ENCODE assay signal across 27 mouse cellular contexts in genomic region chr5:12442176-12443105, GRCm38 (mm10). TPM values are rescaled to one million over a fixed set of nuclear protein-coding genes. Genes with fewer than 3 reads are reported as not detected.
A peak's percentile ranks its signal among the peaks of the same experiment; 100 is the strongest.
DNase-seq lines count a peak whose midpoint lies in the region; ATAC-seq lines count a peak whose summit lies in the region.
"Had no signal": no experiment of that assay in that cellular context is flagged by ENCODE, and none has a peak within 500 bp of the region (broad histone marks: within the 10 kb centered on the region; RNA-seq: fewer than 3 reads in every experiment).

No protein-coding gene starts in this region.

- ATAC-seq in kidney, embryonic 16.5 days (ENCODE audit: low FRiP score, low TSS enrichment), result peak; percentile 93
- ATAC-seq in limb, embryonic 12.5 days (ENCODE audit: insufficient number of reproducible peaks, insufficient read depth, low FRiP score, low TSS enrichment, low read depth), result peak; percentile 56; the same call in 1 of the 2 replicates
- ATAC-seq in neural tube, embryonic 15.5 days (ENCODE audit: low FRiP score), result peak; percentile 59; the same call in 1 of the 2 replicates
- no peak for ATAC-seq in liver, embryonic 11.5 days (replicated peaks; ENCODE audit: low FRiP score)
- ATAC-seq: forebrain, embryonic 15.5 days had no signal

- H3K4me3 ChIP-seq in kidney, embryonic 16.5 days (ENCODE audit: low read length), result no peak overlapping the region
- H3K4me3 ChIP-seq in limb, embryonic 12.5 days (replicated peaks), result no peak overlapping the region
- H3K4me3 ChIP-seq in neural tube, embryonic 15.5 days (replicated peaks), result no peak overlapping the region
- H3K4me3 ChIP-seq in liver, embryonic 11.5 days (ENCODE audit: low read depth, low read length), result no peak overlapping the region
- H3K4me3 ChIP-seq: embryonic facial prominence, embryonic 10.5 days; forebrain, embryonic 15.5 days; heart, adult 2 months; heart, embryonic 13.5 days; liver, embryonic 13.5 days; midbrain, embryonic 12.5 days had no signal

- no peak overlapping the region for H3K9ac ChIP-seq in kidney, embryonic 16.5 days (replicated peaks; ENCODE audit: low read length)
- no peak overlapping the region for H3K9ac ChIP-seq in limb, embryonic 12.5 days (replicated peaks)
- H3K9ac ChIP-seq in neural tube, embryonic 15.5 days (replicated peaks), result no peak overlapping the region
- no peak overlapping the region for H3K9ac ChIP-seq in liver, embryonic 11.5 days (ENCODE audit: low read depth, low read length)
- H3K9ac ChIP-seq: forebrain, embryonic 15.5 days; heart, embryonic 13.5 days; hindbrain, embryonic 14.5 days; liver, embryonic 13.5 days; midbrain, embryonic 12.5 days had no signal

- no peak for DNase-seq in kidney, adult 18-20 months
- DNase-seq in embryo, embryonic 11.5 days (ENCODE audit: low read depth, low spot score), result peak; percentile 17
- DNase-seq in liver, embryonic 11.5 days (ENCODE audit: low spot score), result no peak
- no peak for DNase-seq in testis, postnatal 10 days (ENCODE audit: low spot score)
- DNase-seq: adrenal gland, postnatal 10 days; B cell, adult 2 months; cerebellum, adult 18-20 months; cerebellum, postnatal 14 days; gastrocnemius, postnatal 14 days; heart, adult 2 months; heart, postnatal 14 days; kidney, postnatal 14 days; left cerebral cortex, postnatal 4 days; liver, embryonic 13.5 days; lung, adult 2 months; lung, postnatal 14 days; right cerebral cortex, postnatal 14 days; spleen, adult 18-20 months; thymus, postnatal 25 days had no signal

- peaks cover 6% of the 10 kb centered on the region; the same call in 1 of the 2 replicates for H3K4me1 ChIP-seq in kidney, embryonic 16.5 days (ENCODE audit: insufficient read depth, low read length)
- peaks cover 5% of the 10 kb centered on the region; the same call in 1 of the 2 replicates for H3K4me1 ChIP-seq in limb, embryonic 12.5 days (replicated peaks)
- no peaks in the 10 kb centered on the region for H3K4me1 ChIP-seq in neural tube, embryonic 15.5 days
- H3K4me1 ChIP-seq in liver, embryonic 11.5 days (replicated peaks; ENCODE audit: control insufficient read depth, insufficient read depth, low read length), result no peaks in the 10 kb centered on the region
- H3K4me1 ChIP-seq: forebrain, embryonic 15.5 days; heart, embryonic 13.5 days; liver, embryonic 13.5 days; midbrain, embryonic 12.5 days had no signal

- peak overlapping the region; percentile 61; the same call in 1 of the 2 replicates for H3K27ac ChIP-seq in kidney, embryonic 16.5 days (ENCODE audit: low read length)
- H3K27ac ChIP-seq in limb, embryonic 12.5 days, result peak overlapping the region; percentile 75
- H3K27ac ChIP-seq in neural tube, embryonic 15.5 days (replicated peaks), result no peak overlapping the region
- H3K27ac ChIP-seq in liver, embryonic 11.5 days (ENCODE audit: low read depth, low read length), result no peak overlapping the region
- H3K27ac ChIP-seq: embryonic facial prominence, embryonic 10.5 days; forebrain, embryonic 15.5 days; heart, adult 2 months; heart, embryonic 13.5 days; hindbrain, embryonic 14.5 days; liver, embryonic 13.5 days; midbrain, embryonic 12.5 days had no signal

- no peak overlapping the region for H3K4me2 ChIP-seq in kidney, embryonic 16.5 days (replicated peaks; ENCODE audit: low read depth, low read length)
- H3K4me2 ChIP-seq in limb, embryonic 12.5 days, result no peak overlapping the region
- H3K4me2 ChIP-seq in neural tube, embryonic 15.5 days, result no peak overlapping the region
- H3K4me2 ChIP-seq in liver, embryonic 11.5 days, result no peak overlapping the region
- H3K4me2 ChIP-seq: forebrain, embryonic 15.5 days; heart, embryonic 13.5 days; hindbrain, embryonic 14.5 days; liver, embryonic 13.5 days; midbrain, embryonic 12.5 days had no signal

- 24% methylated on average over 7 of the region's 7 CpGs for WGBS in kidney, embryonic 16.5 days
- WGBS in limb, embryonic 12.5 days, result 28% methylated on average over 7 of the region's 7 CpGs
- 54% methylated on average over 7 of the region's 7 CpGs for WGBS in neural tube, embryonic 15.5 days
- WGBS in liver, embryonic 11.5 days, result 61% methylated on average over 7 of the region's 7 CpGs

- H3K27me3 ChIP-seq in kidney, embryonic 16.5 days (ENCODE audit: insufficient read depth, low read length), result no peaks in the 10 kb centered on the region
- no peaks in the 10 kb centered on the region for H3K27me3 ChIP-seq in limb, embryonic 12.5 days
- H3K27me3 ChIP-seq in neural tube, embryonic 15.5 days (replicated peaks), result no peaks in the 10 kb centered on the region
- no peaks in the 10 kb centered on the region for H3K27me3 ChIP-seq in liver, embryonic 11.5 days (replicated peaks; ENCODE audit: control insufficient read depth, insufficient read depth, low read length)
- H3K27me3 ChIP-seq: forebrain, embryonic 15.5 days; heart, embryonic 13.5 days; liver, embryonic 13.5 days; midbrain, embryonic 12.5 days had no signal

- H3K9me3 ChIP-seq in kidney, embryonic 16.5 days (ENCODE audit: low read length), result no peaks in the 10 kb centered on the region
- no peaks in the 10 kb centered on the region for H3K9me3 ChIP-seq in limb, embryonic 12.5 days
- no peaks in the 10 kb centered on the region for H3K9me3 ChIP-seq in neural tube, embryonic 15.5 days (replicated peaks)
- H3K9me3 ChIP-seq in liver, embryonic 11.5 days (ENCODE audit: control insufficient read depth, low read length), result no peaks in the 10 kb centered on the region
- H3K9me3 ChIP-seq: forebrain, embryonic 15.5 days; heart, embryonic 13.5 days; liver, embryonic 13.5 days; midbrain, embryonic 12.5 days had no signal

- H3K36me3 ChIP-seq in kidney, embryonic 16.5 days (ENCODE audit: insufficient read depth, low read length), result no peaks in the 10 kb centered on the region
- H3K36me3 ChIP-seq in limb, embryonic 12.5 days, result no peaks in the 10 kb centered on the region
- no peaks in the 10 kb centered on the region for H3K36me3 ChIP-seq in neural tube, embryonic 15.5 days
- H3K36me3 ChIP-seq in liver, embryonic 11.5 days (ENCODE audit: control insufficient read depth, insufficient read depth, low read length), result no peaks in the 10 kb centered on the region
- H3K36me3 ChIP-seq: embryonic facial prominence, embryonic 10.5 days; forebrain, embryonic 15.5 days; heart, embryonic 13.5 days; liver, embryonic 13.5 days; midbrain, embryonic 12.5 days had no signal

RNA-seq across cellular contexts. Expression of gene Sema3d, which starts 59.3 kb away (rescaled TPM):
- polyA plus RNA-seq in kidney, embryonic 16.5 days (2015; fragmentation: Nextera tagmentation; extraction: Ambion mirVana), result 16.1 and 16.6 TPM in 2 replicates
- 20.7 and 23.2 TPM in 2 replicates for polyA plus RNA-seq in limb, embryonic 12.5 days (2016; fragmentation: Nextera tagmentation; extraction: Ambion mirVana)
- polyA plus RNA-seq in neural tube, embryonic 15.5 days (2015; fragmentation: Nextera tagmentation; extraction: Ambion mirVana), result 3.2 and 4.5 TPM in 2 replicates
- 5.0 and 5.3 TPM in 2 replicates for polyA plus RNA-seq in liver, embryonic 11.5 days (2014; fragmentation: Nextera tagmentation; extraction: Ambion mirVana)

Comparison
In these comparisons a context has a peak if more than half of its experiments do, and no peak if none do; other contexts are left out.
1. H3K27ac ChIP-seq: peak in kidney, embryonic 16.5 days (single experiment) and limb, embryonic 12.5 days (single experiment); none in neural tube, embryonic 15.5 days (single experiment) and liver, embryonic 11.5 days (single experiment).